Mouse (Mus musculus) testis, adult 2 months (tissue): ENCODE data around the gene Rarres1. TPM values are rescaled to one million over a fixed set of nuclear protein-coding genes. Genes with fewer than 3 reads are reported as not detected.

Experiments
- H3K27ac ChIP-seq: fragments of 200-500 bp; 2 replicates; pipeline ENCODE4 v1.5.1; 2012; ENCODE audit warnings: low read depth, low read length; ENCODE audit not compliant: control insufficient read depth, insufficient read depth
- H3K27me3 ChIP-seq: fragments of 200-500 bp; 2 replicates; pipeline ENCODE4 v1.6.1; 2012; ENCODE audit warnings: mild to moderate bottlenecking, low read length, moderate library complexity; ENCODE audit not compliant: control insufficient read depth, insufficient read depth
- H3K36me3 ChIP-seq: fragments of 200-500 bp; 2 replicates; pipeline ENCODE4 v1.6.1; 2012; ENCODE audit warnings: mild to moderate bottlenecking, low read length; ENCODE audit not compliant: control insufficient read depth, insufficient read depth
- H3K4me1 ChIP-seq: fragments of 200-500 bp; 2 replicates; pipeline ENCODE4 v1.6.1; 2012; ENCODE audit warnings: low read length; ENCODE audit not compliant: control insufficient read depth, insufficient read depth
- H3K4me3 ChIP-seq: fragments of 200-500 bp; 2 replicates; pipeline ENCODE4 v1.5.1; 2012; ENCODE audit warnings: low read depth, mild to moderate bottlenecking, low read length, moderate library complexity, mixed read lengths; ENCODE audit not compliant: control insufficient read depth
- CTCF ChIP-seq: fragments of 200-500 bp; IDR thresholded peaks from 2 replicates; pipeline ENCODE4 v1.5.1; 2012; ENCODE audit warnings: low read depth, mild to moderate bottlenecking, inconsistent platforms, low read length, moderate library complexity; ENCODE audit not compliant: control insufficient read depth, insufficient read depth, insufficient replicate concordance
- POLR2A ChIP-seq: fragments of 200-500 bp; IDR thresholded peaks from 2 replicates; pipeline ENCODE4 v1.6.1; 2012; ENCODE audit warnings: low read depth, mild to moderate bottlenecking, inconsistent platforms, low read length, moderate library complexity; ENCODE audit not compliant: control insufficient read depth
- polyA plus RNA-seq: library from polyadenylated mRNA; depleted of rRNA; stranded (reverse); fragments of >200 nt; gene quantifications from 2 replicates; pipeline ENCODE4 v1.2.3, GENCODE M21; 2012

Gene Rarres1
- polyA plus RNA-seq, 1 experiment, result 5.1 TPM

GRCm38 (mm10) chr3:67551193-67551592 is 35.9 kb upstream of the Rarres1 start:
- TF ChIP-seq POLR2A (no peak), CTCF (no peak)
- H3K36me3 ChIP-seq, result no peaks in the 10 kb centered on the region
- no peak overlapping the region for H3K27ac ChIP-seq
- H3K4me1 ChIP-seq, result no peaks in the 10 kb centered on the region
- H3K27me3 ChIP-seq, result no peaks in the 10 kb centered on the region
- no peak overlapping the region for H3K4me3 ChIP-seq

GRCm38 (mm10) chr3:67543630-67544029 is 28.3 kb upstream of the Rarres1 start:
- no peaks in the 10 kb centered on the region for H3K36me3 ChIP-seq
- no peaks in the 10 kb centered on the region for H3K27me3 ChIP-seq
- no peak overlapping the region for H3K4me3 ChIP-seq
- H3K4me1 ChIP-seq, result no peaks in the 10 kb centered on the region
- no peak for TF ChIP-seq CTCF
- no peak for TF ChIP-seq POLR2A
- H3K27ac ChIP-seq, result peak overlapping the region; percentile 43; the same call in 1 of the 2 replicates

- TF ChIP-seq POLR2A (no peak), CTCF (no peak)
- no peaks in the 10 kb centered on the region; the same call in 1 of the 2 replicates for H3K4me1 ChIP-seq
- no peaks in the 10 kb centered on the region for H3K36me3 ChIP-seq
- no peak overlapping the region for H3K27ac ChIP-seq
- no peaks in the 10 kb centered on the region for H3K27me3 ChIP-seq
- no peak overlapping the region for H3K4me3 ChIP-seq
Observed at GRCm38 (mm10) chr3:67524768-67525167, 9.4 kb upstream of the Rarres1 start.

GRCm38 (mm10) chr3:67522709-67523108 is 7.4 kb upstream of the Rarres1 start:
- no peaks in the 10 kb centered on the region for H3K27me3 ChIP-seq
- TF ChIP-seq CTCF (no peak), POLR2A (no peak)
- no peak overlapping the region for H3K27ac ChIP-seq
- no peaks in the 10 kb centered on the region for H3K4me1 ChIP-seq
- no peaks in the 10 kb centered on the region for H3K36me3 ChIP-seq
- no peak overlapping the region for H3K4me3 ChIP-seq

- no peak for TF ChIP-seq CTCF
- H3K36me3 ChIP-seq, result no peaks in the 10 kb centered on the region
- H3K27me3 ChIP-seq, result no peaks in the 10 kb centered on the region
- no peak overlapping the region for H3K4me3 ChIP-seq
- H3K27ac ChIP-seq, result no peak overlapping the region
- H3K4me1 ChIP-seq, result peaks cover 2% of the 10 kb centered on the region
Observed at GRCm38 (mm10) chr3:67520568-67521143, 5.3 kb upstream of the Rarres1 start.

GRCm38 (mm10) chr3:67514801-67515273 is 486 bp downstream of the Rarres1 start:
- TF ChIP-seq POLR2A, result no peak
- no peak for TF ChIP-seq CTCF
- Histone ChIP-seq H3K4me1 (peaks cover 15% of the 10 kb centered on the region), H3K27me3 (no peaks in the 10 kb centered on the region), H3K27ac (no peak overlapping the region), H3K4me3 (peak overlapping the region; percentile 64), H3K36me3 (no peaks in the 10 kb centered on the region)

- Histone ChIP-seq H3K27ac (no peak overlapping the region), H3K36me3 (no peaks in the 10 kb centered on the region), H3K27me3 (no peaks in the 10 kb centered on the region), H3K4me1 (peaks cover 15% of the 10 kb centered on the region), H3K4me3 (no peak overlapping the region)
- TF ChIP-seq POLR2A (no peak), CTCF (peak; percentile 21; the same call in 1 of the 2 replicates)
Observed at GRCm38 (mm10) chr3:67512807-67513206, 2.5 kb downstream of the Rarres1 start.
